Mouse (Mus musculus) stomach, embryonic 16.5 days (tissue): ENCODE data around the gene Bod1. TPM values are rescaled to one million over a fixed set of nuclear protein-coding genes. Genes with fewer than 3 reads are reported as not detected.

Experiments
- ATAC-seq: fragments of 200-750 bp; cut with Nextera tagmentation; 2 replicates; pipeline ENCODE4 v1.8.0; 2017; ENCODE audit warnings: moderate number of reproducible peaks, moderate TSS enrichment; ENCODE audit not compliant: insufficient read depth, low FRiP score
- H3K27ac ChIP-seq: fragments of 300-500 bp; sonication (generic); 2 replicates; pipeline ENCODE4 v1.5.1; 2014; ENCODE audit warnings: low read length
- H3K27me3 ChIP-seq: fragments of 300-500 bp; sonication (generic); 2 replicates; pipeline ENCODE4 v1.6.1; 2014; ENCODE audit warnings: low read length, control low read depth, mixed read lengths; ENCODE audit not compliant: control insufficient read depth, insufficient read depth
- H3K36me3 ChIP-seq: fragments of 300-500 bp; sonication (generic); 2 replicates; pipeline ENCODE4 v1.6.1; 2014; ENCODE audit warnings: low read length; ENCODE audit not compliant: control insufficient read depth, insufficient read depth
- H3K4me1 ChIP-seq: fragments of 300-500 bp; sonication (generic); 2 replicates; pipeline ENCODE4 v1.6.1; 2014; ENCODE audit warnings: low read length, control low read depth, mixed read lengths; ENCODE audit not compliant: control insufficient read depth, insufficient read depth
- H3K4me2 ChIP-seq: fragments of 300-500 bp; sonication (generic); 2 replicates; pipeline ENCODE4 v1.6.1; 2014; ENCODE audit warnings: low read depth, low read length, mixed read lengths
- H3K4me3 ChIP-seq: fragments of 300-500 bp; sonication (generic); replicated peaks from 2 replicates; pipeline ENCODE4 v1.5.1; 2014; ENCODE audit warnings: mild to moderate bottlenecking, low read length
- H3K9ac ChIP-seq: fragments of 300-500 bp; sonication (generic); 2 replicates; pipeline ENCODE4 v1.6.1; 2014; ENCODE audit warnings: low read length
- H3K9me3 ChIP-seq: fragments of 300-500 bp; sonication (generic); replicated peaks from 2 replicates; pipeline ENCODE4 v1.6.1; 2016; ENCODE audit warnings: low read length, control low read depth; ENCODE audit not compliant: control insufficient read depth
- WGBS: fragments of 180-500 bp; shearing (Covaris S2); extraction: QIAGEN DNeasy Blood & Tissue Kit; methylation state at CpG from one replicate; pipeline ENCODE4 v1.1.7; 2014; 5-methylcytosine and 5-hydroxymethylcytosine counted together
- polyA plus RNA-seq: library from polyadenylated mRNA; unstranded; fragments of >200 nt; fragmentation: Nextera tagmentation; extraction: Ambion mirVana; gene quantifications from 2 replicates; pipeline ENCODE4 v1.2.1, GENCODE M21; 2015

Gene Bod1
- polyA plus RNA-seq, 1 experiment from 2014 or later: 62.0 TPM

DNA sequence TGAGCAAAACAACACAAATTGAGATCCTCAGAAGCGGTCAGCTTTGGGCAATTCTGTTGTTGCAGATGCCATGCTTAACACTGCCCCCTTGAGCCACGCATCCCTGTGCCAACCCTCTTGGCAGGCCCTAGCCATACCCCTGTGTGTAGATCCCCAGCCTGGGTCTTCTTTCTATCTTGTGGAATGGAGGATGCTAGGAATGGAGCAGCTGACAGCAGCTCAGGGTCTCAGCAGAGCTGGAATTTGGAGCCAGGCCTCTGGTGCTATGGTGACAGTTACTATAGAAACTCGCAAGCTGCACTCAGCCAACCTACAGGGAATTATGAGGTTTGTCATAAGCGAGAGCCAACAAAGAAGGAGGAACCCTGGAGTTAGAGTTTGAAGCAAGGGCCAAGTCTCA lies 23.1 kb upstream of the Bod1 start:
- no peaks in the 10 kb centered on the region for H3K36me3 ChIP-seq
- H3K9me3 ChIP-seq: no peaks in the 10 kb centered on the region
- no peak overlapping the region for H3K4me3 ChIP-seq
- no peaks in the 10 kb centered on the region for H3K27me3 ChIP-seq
- 80% methylated on average over 4 of the region's 4 CpGs for WGBS
- H3K27ac ChIP-seq: no peak overlapping the region
- H3K4me2 ChIP-seq: no peak overlapping the region
- no peaks in the 10 kb centered on the region for H3K4me1 ChIP-seq
- no peak overlapping the region for H3K9ac ChIP-seq
- ATAC-seq: no peak; the same call in 1 of the 2 replicates

DNA sequence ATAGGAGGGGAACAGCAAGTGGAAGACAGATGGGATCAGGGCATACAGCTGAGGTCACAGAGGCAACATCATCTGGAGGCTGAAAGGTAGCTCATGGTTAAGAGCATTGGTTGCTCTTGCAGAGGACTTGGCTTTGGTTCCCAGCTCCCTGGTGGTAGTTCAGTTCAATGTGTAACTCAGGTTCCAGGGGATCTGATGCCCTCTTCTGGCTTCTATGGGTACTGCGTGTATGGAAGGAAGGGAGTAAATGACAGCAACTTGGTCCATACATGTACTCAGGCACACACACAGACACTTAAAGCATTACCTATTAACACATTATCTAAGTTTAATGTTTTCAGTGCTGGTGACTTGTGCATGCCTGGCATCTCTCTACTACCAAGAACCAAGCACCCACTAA lies 22.4 kb upstream of the Bod1 start:
- Histone ChIP-seq H3K27ac (no peak overlapping the region), H3K36me3 (no peaks in the 10 kb centered on the region), H3K9ac (no peak overlapping the region), H3K4me1 (no peaks in the 10 kb centered on the region), H3K9me3 (no peaks in the 10 kb centered on the region), H3K4me3 (no peak overlapping the region), H3K27me3 (no peaks in the 10 kb centered on the region), H3K4me2 (no peak overlapping the region)
- no peak for ATAC-seq
- WGBS: 92% methylated on average over 1 of the region's 1 CpGs

DNA sequence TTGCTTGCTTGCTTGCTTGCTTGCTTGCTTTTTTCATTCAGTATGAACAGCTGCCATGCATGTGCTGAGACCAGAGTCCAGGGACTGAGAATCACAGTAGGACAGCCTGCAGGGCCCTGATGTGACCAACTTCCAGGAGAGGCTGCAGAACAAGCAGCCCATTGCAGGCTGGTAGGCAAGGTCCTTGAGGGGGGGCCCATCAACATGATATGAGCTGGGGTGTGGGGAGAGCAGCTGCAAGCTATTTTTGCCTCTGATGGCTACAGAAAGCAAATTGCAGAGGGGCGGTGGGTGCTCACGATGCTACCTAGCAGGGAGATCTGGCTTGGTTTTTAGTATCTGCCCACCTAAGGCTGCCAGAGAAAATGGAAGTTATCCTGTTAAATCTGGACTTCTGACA lies 21.6 kb upstream of the Bod1 start:
- 93% methylated on average over 2 of the region's 2 CpGs for WGBS
- H3K27me3 ChIP-seq: no peaks in the 10 kb centered on the region

DNA sequence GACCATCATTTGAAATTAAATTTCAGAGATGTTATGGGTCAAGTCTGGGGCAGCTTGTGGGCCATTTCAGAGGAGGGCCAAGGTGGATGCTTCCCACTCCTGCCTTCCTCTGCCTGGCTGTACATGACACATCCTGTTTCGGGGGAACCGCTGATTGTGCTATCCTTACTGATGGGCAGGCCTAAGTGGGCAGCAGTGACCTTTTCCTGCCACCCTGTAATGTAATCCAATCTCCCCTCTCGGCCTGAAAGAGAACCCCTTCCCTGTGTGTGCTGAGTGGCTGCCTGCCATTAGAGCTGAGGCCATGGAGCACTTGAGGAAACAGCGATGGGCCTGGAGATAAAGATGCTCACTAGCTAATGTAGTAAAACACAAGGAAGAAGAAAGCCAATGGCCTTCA lies 17.3 kb upstream of the Bod1 start:
- Histone ChIP-seq H3K4me2 (no peak overlapping the region), H3K4me3 (no peak overlapping the region), H3K9ac (no peak overlapping the region), H3K27ac (no peak overlapping the region), H3K9me3 (no peaks in the 10 kb centered on the region), H3K36me3 (no peaks in the 10 kb centered on the region), H3K27me3 (no peaks in the 10 kb centered on the region), H3K4me1 (no peaks in the 10 kb centered on the region)
- no peak for ATAC-seq
- WGBS: 63% methylated on average over 4 of the region's 4 CpGs

More for the DNA sequence above, 21.6 kb upstream of the Bod1 start:
- ATAC-seq: no peak
- Histone ChIP-seq H3K27ac (no peak overlapping the region), H3K9ac (no peak overlapping the region), H3K4me3 (no peak overlapping the region), H3K4me2 (no peak overlapping the region), H3K9me3 (no peaks in the 10 kb centered on the region), H3K36me3 (no peaks in the 10 kb centered on the region), H3K4me1 (no peaks in the 10 kb centered on the region)

DNA sequence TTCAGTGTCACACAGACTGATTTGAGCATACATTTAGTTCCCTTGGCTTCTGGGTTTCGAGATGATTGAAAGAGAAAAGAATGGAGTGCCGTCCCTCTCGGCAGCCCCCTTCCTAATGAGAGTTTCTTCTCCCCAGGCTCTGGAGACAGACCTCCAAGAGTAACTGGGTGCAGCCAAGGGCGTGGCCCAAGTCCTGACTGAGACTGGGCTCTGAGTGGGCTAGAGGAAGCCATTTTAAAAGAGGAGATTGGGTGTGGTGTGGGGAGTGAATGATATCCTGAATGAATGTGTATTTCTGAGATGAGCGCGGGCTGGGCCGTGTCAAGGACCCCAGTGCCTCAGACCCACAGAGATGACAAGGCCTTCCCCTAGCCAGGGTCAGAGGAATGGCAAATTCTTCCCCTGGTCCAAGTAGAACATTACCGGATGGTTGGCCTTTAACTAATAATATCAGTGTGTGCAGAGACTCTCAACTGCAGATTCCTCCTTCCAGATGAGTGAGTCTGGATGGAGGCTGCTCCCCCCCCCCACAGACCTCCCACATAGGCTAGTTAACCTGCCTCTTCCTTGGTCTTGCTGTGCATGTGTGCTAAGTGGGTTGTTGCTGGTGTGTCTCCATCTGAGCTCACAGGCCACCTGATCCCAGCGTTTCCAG lies 13.4 kb upstream of the Bod1 start:
- no peaks in the 10 kb centered on the region for H3K4me1 ChIP-seq
- H3K9ac ChIP-seq: no peak overlapping the region
- no peak overlapping the region for H3K27ac ChIP-seq
- H3K27me3 ChIP-seq: no peaks in the 10 kb centered on the region
- no peaks in the 10 kb centered on the region for H3K36me3 ChIP-seq
- no peaks in the 10 kb centered on the region for H3K9me3 ChIP-seq
- WGBS: 75% methylated on average over 9 of the region's 9 CpGs
- H3K4me3 ChIP-seq: no peak overlapping the region
- no peak overlapping the region for H3K4me2 ChIP-seq
- ATAC-seq: no peak

DNA sequence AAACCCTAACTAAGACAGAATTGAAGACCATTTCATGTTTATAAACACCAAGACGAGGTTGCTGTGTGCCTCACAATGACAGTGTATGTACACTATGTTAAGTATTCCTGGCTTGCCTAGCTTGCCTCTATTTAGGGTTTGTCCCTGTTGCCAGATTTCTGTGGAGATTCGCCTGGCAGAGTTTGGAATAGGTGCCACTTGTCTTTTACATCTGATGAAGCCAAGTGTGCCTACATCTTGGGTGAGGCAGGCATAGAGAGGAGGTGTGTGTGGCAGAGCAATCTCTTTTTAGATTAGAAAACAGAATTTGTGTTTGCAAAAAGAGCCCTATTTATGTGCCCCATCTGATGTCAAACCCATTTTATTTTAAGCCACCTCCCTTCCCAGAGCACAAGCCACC lies 12.4 kb upstream of the Bod1 start:
- Histone ChIP-seq H3K27me3 (no peaks in the 10 kb centered on the region), H3K36me3 (no peaks in the 10 kb centered on the region), H3K4me3 (no peak overlapping the region), H3K9me3 (no peaks in the 10 kb centered on the region), H3K9ac (no peak overlapping the region), H3K4me2 (no peak overlapping the region), H3K27ac (no peak overlapping the region), H3K4me1 (no peaks in the 10 kb centered on the region)
- WGBS: 67% methylated on average over 2 of the region's 2 CpGs
- no peak for ATAC-seq

DNA sequence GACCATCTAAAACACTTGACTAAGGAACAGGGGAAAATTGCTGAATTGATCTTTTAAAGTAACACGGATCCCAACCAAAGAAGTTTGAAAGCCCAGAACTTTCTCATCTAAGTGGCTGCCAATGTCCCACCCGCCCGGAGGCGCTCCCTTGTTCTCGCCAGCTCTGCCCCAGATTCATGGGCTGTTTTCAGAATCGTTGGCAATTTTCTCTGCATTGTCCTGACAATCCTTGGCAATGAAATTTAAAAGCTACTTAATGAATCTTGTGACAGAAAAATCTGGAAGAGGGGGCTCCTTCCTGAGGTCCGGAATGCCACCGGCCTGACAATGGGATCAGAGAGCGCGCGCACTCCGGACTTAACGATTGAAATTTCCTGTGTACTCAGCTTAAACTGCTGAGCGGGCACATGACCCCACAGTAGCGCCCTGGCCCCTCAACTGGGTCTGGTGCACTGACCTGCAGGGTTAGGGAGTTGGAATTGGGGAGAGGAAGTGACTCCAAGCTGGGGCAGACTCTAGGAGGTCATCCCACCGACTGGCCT lies 8.2 kb upstream of the Bod1 start:
- 79% methylated on average over 16 of the region's 16 CpGs for WGBS
- no peaks in the 10 kb centered on the region for H3K27me3 ChIP-seq
- no peak for ATAC-seq
- no peaks in the 10 kb centered on the region for H3K36me3 ChIP-seq
- no peak overlapping the region for H3K9ac ChIP-seq
- no peaks in the 10 kb centered on the region for H3K9me3 ChIP-seq
- no peak overlapping the region for H3K4me3 ChIP-seq
- no peaks in the 10 kb centered on the region for H3K4me1 ChIP-seq
- no peak overlapping the region for H3K27ac ChIP-seq
- no peak overlapping the region for H3K4me2 ChIP-seq

DNA sequence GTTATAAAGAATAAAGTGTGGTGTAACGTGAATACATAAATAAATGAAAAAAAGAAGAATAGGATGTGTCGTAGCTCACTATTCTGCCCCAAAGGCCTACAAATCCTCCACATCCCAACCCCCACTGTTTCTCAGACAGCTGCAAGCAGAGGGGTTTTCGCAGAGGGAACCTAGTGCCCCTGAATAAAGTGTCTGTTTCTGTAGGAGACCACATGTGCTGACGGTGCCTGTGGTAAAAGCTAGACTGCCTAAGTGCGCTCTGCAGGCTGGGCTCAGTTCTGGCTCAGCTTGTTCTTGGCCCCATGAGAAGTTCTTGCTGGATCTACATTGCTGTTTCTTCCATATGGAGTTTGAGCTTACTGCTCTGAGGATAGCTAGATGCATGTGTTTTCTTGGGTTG lies 5.6 kb upstream of the Bod1 start:
- no peak for ATAC-seq
- H3K4me2 ChIP-seq: no peak overlapping the region
- no peak overlapping the region for H3K9ac ChIP-seq
- 81% methylated on average over 5 of the region's 5 CpGs for WGBS
- no peaks in the 10 kb centered on the region for H3K27me3 ChIP-seq
- no peak overlapping the region for H3K27ac ChIP-seq
- H3K4me1 ChIP-seq: no peaks in the 10 kb centered on the region
- H3K36me3 ChIP-seq: no peaks in the 10 kb centered on the region
- H3K4me3 ChIP-seq: no peak overlapping the region
- no peaks in the 10 kb centered on the region for H3K9me3 ChIP-seq

DNA sequence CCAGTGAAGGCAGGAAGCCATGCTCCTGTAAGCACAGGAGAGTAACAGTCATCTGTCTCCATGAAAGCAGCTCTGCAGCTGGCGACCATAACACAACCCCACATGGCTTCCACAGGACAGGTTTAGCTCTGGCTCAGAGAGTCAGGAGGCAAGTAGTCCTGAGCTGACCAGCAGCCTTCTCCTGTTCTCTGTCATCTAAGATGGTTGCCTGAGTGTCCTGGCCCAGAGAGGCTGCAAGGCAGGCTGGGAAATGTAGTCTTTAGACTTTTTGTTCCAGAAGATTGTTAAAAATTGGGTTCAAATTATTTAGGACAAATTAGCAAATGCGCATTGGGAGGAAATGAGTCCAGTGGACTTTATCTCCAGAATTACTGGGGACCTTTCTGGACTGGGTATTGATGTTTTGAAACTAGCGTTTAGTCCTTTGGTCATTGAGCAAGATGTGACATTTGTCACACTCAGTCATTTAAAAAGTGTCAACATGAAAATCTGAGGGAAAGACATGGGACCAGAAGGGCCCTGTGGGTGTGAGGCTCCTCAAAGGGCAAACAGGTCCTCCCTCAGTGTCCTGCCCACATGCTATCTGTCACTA lies 5.1 kb upstream of the Bod1 start:
- H3K9ac ChIP-seq: no peak overlapping the region
- no peak overlapping the region for H3K27ac ChIP-seq
- no peak overlapping the region for H3K4me2 ChIP-seq
- H3K27me3 ChIP-seq: no peaks in the 10 kb centered on the region
- no peaks in the 10 kb centered on the region for H3K36me3 ChIP-seq
- 82% methylated on average over 3 of the region's 3 CpGs for WGBS
- no peaks in the 10 kb centered on the region for H3K9me3 ChIP-seq
- no peak for ATAC-seq
- H3K4me3 ChIP-seq: no peak overlapping the region
- H3K4me1 ChIP-seq: no peaks in the 10 kb centered on the region
